Mouse (Mus musculus): ENCODE results near the gene Faiml. TPM values are rescaled to one million over a fixed set of nuclear protein-coding genes. Genes with fewer than 3 reads are reported as not detected.

Gene Faiml
- polyA plus RNA-seq, 1 experiment from 2014 or later = not detected

- Histone ChIP-seq H3K9ac (ENCODE audit: low read length) (peak within 1 kb of the TSS; percentile 84), H3K36me3 (ENCODE audit: control insufficient read depth, insufficient read depth, low read length) (no peaks in the 10 kb centered on the region; the same call in 1 of the 2 replicates), H3K27ac (ENCODE audit: low read depth, low read length) (peak within 1 kb of the TSS; percentile 48; the same call in 1 of the 2 replicates), H3K27me3 (ENCODE audit: control insufficient read depth, insufficient read depth, low read length) (no peaks in the 10 kb centered on the region), H3K4me3 (ENCODE audit: low read depth, low read length) (peak within 1 kb of the TSS; percentile 87), H3K4me2 (ENCODE audit: low read depth, low read length, severe bottlenecking) (peak within 1 kb of the TSS; percentile 73), H3K4me1 (replicated peaks; ENCODE audit: control insufficient read depth, insufficient read depth, low read length) (no peaks in the 10 kb centered on the region; the same call in 1 of the 2 replicates), H3K9me3 (ENCODE audit: control insufficient read depth, low read length) (no peaks in the 10 kb centered on the region)
- DNase-seq (ENCODE audit: low spot score) (peak; percentile 98), ATAC-seq (replicated peaks; ENCODE audit: low FRiP score) (peak; percentile 95)
- under 1% methylated on average over 66 of the region's 66 CpGs for WGBS
These were observed 6.3 kb upstream of the Faiml start, which contains the start of gene Cep70 for GRCm38 (mm10) chr9:99243190-99243894. Gene Cep70 (plus strand): TSS chr9:99243367.

GRCm38 (mm10) chr9:99242533-99243189 lies 5.6 kb upstream of the Faiml start:
- no peaks in the 10 kb centered on the region; the same call in 1 of the 2 replicates for H3K36me3 ChIP-seq (ENCODE audit: control insufficient read depth, insufficient read depth, low read length)
- peak overlapping the region; percentile 44; the same call in 1 of the 2 replicates for H3K9ac ChIP-seq (ENCODE audit: low read length)
- H3K9me3 ChIP-seq (ENCODE audit: control insufficient read depth, low read length) = no peaks in the 10 kb centered on the region
- 11% methylated on average over 17 of the region's 17 CpGs for WGBS
- H3K4me2 ChIP-seq (ENCODE audit: low read depth, low read length, severe bottlenecking) = peak overlapping the region; percentile 73
- no peaks in the 10 kb centered on the region for H3K27me3 ChIP-seq (ENCODE audit: control insufficient read depth, insufficient read depth, low read length)
- DNase-seq (ENCODE audit: low spot score) = no peak
- no peak overlapping the region for H3K27ac ChIP-seq (ENCODE audit: low read depth, low read length)
- peak overlapping the region; percentile 87 for H3K4me3 ChIP-seq (ENCODE audit: low read depth, low read length)
- no peaks in the 10 kb centered on the region; the same call in 1 of the 2 replicates for H3K4me1 ChIP-seq (replicated peaks; ENCODE audit: control insufficient read depth, insufficient read depth, low read length)
- no peak; the same call in 1 of the 2 replicates for ATAC-seq (replicated peaks; ENCODE audit: low FRiP score)

GRCm38 (mm10) chr9:99242035-99242434 lies 5.0 kb upstream of the Faiml start:
- no peak for ATAC-seq (replicated peaks; ENCODE audit: low FRiP score)

GRCm38 (mm10) chr9:99240571-99240970 lies 3.5 kb upstream of the Faiml start:
- DNase-seq (ENCODE audit: low spot score) (no peak), ATAC-seq (replicated peaks; ENCODE audit: low FRiP score) (no peak)
- H3K27ac ChIP-seq (ENCODE audit: low read depth, low read length) = no peak overlapping the region
- no peaks in the 10 kb centered on the region for H3K27me3 ChIP-seq (ENCODE audit: control insufficient read depth, insufficient read depth, low read length)
- no peaks in the 10 kb centered on the region; the same call in 1 of the 2 replicates for H3K4me1 ChIP-seq (replicated peaks; ENCODE audit: control insufficient read depth, insufficient read depth, low read length)
- no peaks in the 10 kb centered on the region for H3K9me3 ChIP-seq (ENCODE audit: control insufficient read depth, low read length)
- H3K9ac ChIP-seq (ENCODE audit: low read length) = no peak overlapping the region
- H3K4me3 ChIP-seq (ENCODE audit: low read depth, low read length) = no peak overlapping the region
- H3K4me2 ChIP-seq (ENCODE audit: low read depth, low read length, severe bottlenecking) = no peak overlapping the region
- no peaks in the 10 kb centered on the region for H3K36me3 ChIP-seq (ENCODE audit: control insufficient read depth, insufficient read depth, low read length)
- 86% methylated on average over 5 of the region's 5 CpGs for WGBS

More at GRCm38 (mm10) chr9:99242035-99242434, 5.0 kb upstream of the Faiml start:
- Histone ChIP-seq H3K9me3 (ENCODE audit: control insufficient read depth, low read length) (no peaks in the 10 kb centered on the region), H3K9ac (ENCODE audit: low read length) (no peak overlapping the region), H3K27ac (ENCODE audit: low read depth, low read length) (no peak overlapping the region), H3K36me3 (ENCODE audit: control insufficient read depth, insufficient read depth, low read length) (no peaks in the 10 kb centered on the region), H3K27me3 (ENCODE audit: control insufficient read depth, insufficient read depth, low read length) (no peaks in the 10 kb centered on the region), H3K4me1 (replicated peaks; ENCODE audit: control insufficient read depth, insufficient read depth, low read length) (no peaks in the 10 kb centered on the region; the same call in 1 of the 2 replicates), H3K4me3 (ENCODE audit: low read depth, low read length) (no peak overlapping the region), H3K4me2 (ENCODE audit: low read depth, low read length, severe bottlenecking) (no peak overlapping the region)
- 4% methylated on average over 7 of the region's 7 CpGs for WGBS
- peak; percentile 77 for DNase-seq (ENCODE audit: low spot score)

- no peaks in the 10 kb centered on the region for H3K9me3 ChIP-seq (ENCODE audit: control insufficient read depth, low read length)
- H3K4me3 ChIP-seq (ENCODE audit: low read depth, low read length) = no peak overlapping the region
- DNase-seq (ENCODE audit: low spot score) = no peak
- 87% methylated on average over 1 of the region's 1 CpGs for WGBS
- no peaks in the 10 kb centered on the region for H3K36me3 ChIP-seq (ENCODE audit: control insufficient read depth, insufficient read depth, low read length)
- ATAC-seq (replicated peaks; ENCODE audit: low FRiP score) = no peak
- H3K9ac ChIP-seq (ENCODE audit: low read length) = no peak overlapping the region
- H3K4me1 ChIP-seq (replicated peaks; ENCODE audit: control insufficient read depth, insufficient read depth, low read length) = no peaks in the 10 kb centered on the region; the same call in 1 of the 2 replicates
- no peak overlapping the region for H3K4me2 ChIP-seq (ENCODE audit: low read depth, low read length, severe bottlenecking)
- H3K27me3 ChIP-seq (ENCODE audit: control insufficient read depth, insufficient read depth, low read length) = no peaks in the 10 kb centered on the region
- H3K27ac ChIP-seq (ENCODE audit: low read depth, low read length) = no peak overlapping the region
These were observed 2.2 kb upstream of the Faiml start for GRCm38 (mm10) chr9:99239256-99239655.

GRCm38 (mm10) chr9:99238276-99238675 lies 1.2 kb upstream of the Faiml start:
- DNase-seq (ENCODE audit: low spot score) = no peak
- Histone ChIP-seq H3K9me3 (ENCODE audit: control insufficient read depth, low read length) (no peaks in the 10 kb centered on the region), H3K27me3 (ENCODE audit: control insufficient read depth, insufficient read depth, low read length) (no peaks in the 10 kb centered on the region), H3K4me1 (replicated peaks; ENCODE audit: control insufficient read depth, insufficient read depth, low read length) (no peaks in the 10 kb centered on the region), H3K27ac (ENCODE audit: low read depth, low read length) (no peak overlapping the region), H3K4me3 (ENCODE audit: low read depth, low read length) (no peak overlapping the region), H3K4me2 (ENCODE audit: low read depth, low read length, severe bottlenecking) (no peak overlapping the region), H3K36me3 (ENCODE audit: control insufficient read depth, insufficient read depth, low read length) (no peaks in the 10 kb centered on the region), H3K9ac (ENCODE audit: low read length) (no peak overlapping the region)
- WGBS = 72% methylated on average over 10 of the region's 10 CpGs
- ATAC-seq (replicated peaks; ENCODE audit: low FRiP score) = no peak

GRCm38 (mm10) chr9:99229450-99229849 lies 7.6 kb downstream of the Faiml start:
- ATAC-seq (replicated peaks; ENCODE audit: low FRiP score) (no peak), DNase-seq (ENCODE audit: low spot score) (no peak)
- Histone ChIP-seq H3K4me3 (ENCODE audit: low read depth, low read length) (no peak overlapping the region), H3K27ac (ENCODE audit: low read depth, low read length) (no peak overlapping the region), H3K36me3 (ENCODE audit: control insufficient read depth, insufficient read depth, low read length) (no peaks in the 10 kb centered on the region), H3K9ac (ENCODE audit: low read length) (no peak overlapping the region), H3K4me2 (ENCODE audit: low read depth, low read length, severe bottlenecking) (no peak overlapping the region), H3K27me3 (ENCODE audit: control insufficient read depth, insufficient read depth, low read length) (no peaks in the 10 kb centered on the region), H3K4me1 (replicated peaks; ENCODE audit: control insufficient read depth, insufficient read depth, low read length) (no peaks in the 10 kb centered on the region), H3K9me3 (ENCODE audit: control insufficient read depth, low read length) (no peaks in the 10 kb centered on the region)
- 88% methylated on average over 14 of the region's 14 CpGs for WGBS

- DNase-seq (ENCODE audit: low spot score) (no peak), ATAC-seq (replicated peaks; ENCODE audit: low FRiP score) (no peak)
- Histone ChIP-seq H3K36me3 (ENCODE audit: control insufficient read depth, insufficient read depth, low read length) (no peaks in the 10 kb centered on the region), H3K27me3 (ENCODE audit: control insufficient read depth, insufficient read depth, low read length) (no peaks in the 10 kb centered on the region), H3K4me2 (ENCODE audit: low read depth, low read length, severe bottlenecking) (no peak overlapping the region), H3K4me1 (replicated peaks; ENCODE audit: control insufficient read depth, insufficient read depth, low read length) (no peaks in the 10 kb centered on the region), H3K9me3 (ENCODE audit: control insufficient read depth, low read length) (no peaks in the 10 kb centered on the region), H3K4me3 (ENCODE audit: low read depth, low read length) (no peak overlapping the region), H3K27ac (ENCODE audit: low read depth, low read length) (no peak overlapping the region), H3K9ac (ENCODE audit: low read length) (no peak overlapping the region)
- 54% methylated on average over 3 of the region's 3 CpGs for WGBS
These were observed 12.5 kb downstream of the Faiml start for GRCm38 (mm10) chr9:99224583-99224982.
